Mouse (Mus musculus): ENCODE data around the gene Spats2l.

The Spats2l gene

GRCm38 (mm10) chr1:57774001-57774667 is at the start of gene Spats2l:
TSS of gene Spats2l (plus strand) at chr1:57774162.
- no peak for DNase-seq (ENCODE audit: low spot score)

- DNase-seq (ENCODE audit: low spot score) = no peak
Observed at GRCm38 (mm10) chr1:57725268-57725667, 48.7 kb upstream of the Spats2l start.

- DNase-seq (ENCODE audit: low spot score) = no peak
Observed at GRCm38 (mm10) chr1:57735877-57736276, 38.1 kb upstream of the Spats2l start.

- DNase-seq (ENCODE audit: low spot score) = no peak
Observed at GRCm38 (mm10) chr1:57741740-57742139, 32.2 kb upstream of the Spats2l start.

GRCm38 (mm10) chr1:57742266-57742665 is 31.7 kb upstream of the Spats2l start:
- DNase-seq (ENCODE audit: low spot score) = no peak

GRCm38 (mm10) chr1:57751781-57752180 is 22.2 kb upstream of the Spats2l start:
- no peak for DNase-seq (ENCODE audit: low spot score)

GRCm38 (mm10) chr1:57766396-57766795 is 7.6 kb upstream of the Spats2l start:
- no peak for DNase-seq (ENCODE audit: low spot score)

- DNase-seq (ENCODE audit: low spot score) = no peak
Observed at GRCm38 (mm10) chr1:57773326-57773725, 636 bp upstream of the Spats2l start.

- peak; percentile 54 for DNase-seq (ENCODE audit: low spot score)
Observed at GRCm38 (mm10) chr1:57774668-57775495, 920 bp downstream of the Spats2l start.

GRCm38 (mm10) chr1:57775496-57775790 is 1.5 kb downstream of the Spats2l start:
- DNase-seq (ENCODE audit: low spot score) = peak; percentile 22

- no peak for DNase-seq (ENCODE audit: low spot score)
Observed at GRCm38 (mm10) chr1:57776671-57777281, 2.8 kb downstream of the Spats2l start.

- no peak for DNase-seq (ENCODE audit: low spot score)
Observed at GRCm38 (mm10) chr1:57784300-57784699, 10.3 kb downstream of the Spats2l start.

- DNase-seq (ENCODE audit: low spot score) = no peak
Observed at GRCm38 (mm10) chr1:57789831-57790230, 15.9 kb downstream of the Spats2l start.

- DNase-seq (ENCODE audit: low spot score) = no peak
Observed at GRCm38 (mm10) chr1:57792212-57792611, 18.2 kb downstream of the Spats2l start.

GRCm38 (mm10) chr1:57795838-57796237 is 21.9 kb downstream of the Spats2l start:
- DNase-seq (ENCODE audit: low spot score) = no peak

GRCm38 (mm10) chr1:57799398-57799797 is 25.4 kb downstream of the Spats2l start:
- DNase-seq (ENCODE audit: low spot score) = no peak

- DNase-seq (ENCODE audit: low spot score) = no peak
Observed at GRCm38 (mm10) chr1:57800846-57801245, 26.9 kb downstream of the Spats2l start.

- DNase-seq (ENCODE audit: low spot score) = no peak
Observed at GRCm38 (mm10) chr1:57806126-57806525, 32.2 kb downstream of the Spats2l start.

- no peak for DNase-seq (ENCODE audit: low spot score)
Observed at GRCm38 (mm10) chr1:57807882-57808281, 33.9 kb downstream of the Spats2l start.

GRCm38 (mm10) chr1:57810221-57810620 is 36.3 kb downstream of the Spats2l start:
- DNase-seq (ENCODE audit: low spot score) = no peak

GRCm38 (mm10) chr1:57817103-57817502 is 43.1 kb downstream of the Spats2l start:
- DNase-seq (ENCODE audit: low spot score) = no peak

GRCm38 (mm10) chr1:57820428-57820997 is 46.6 kb downstream of the Spats2l start:
- DNase-seq (ENCODE audit: low spot score) = no peak

Measured in ovary, postnatal 10 days (tissue).